Mouse (Mus musculus) WW6 (cell line): ENCODE measurements around the gene Sh3glb1.

Experiments
- DNase-seq: peaks from one replicate; pipeline ENCODE4 v3.0.0-alpha.2; 2013; ENCODE audit warnings: low read depth, low spot score

Sh3glb1 gene

DNA sequence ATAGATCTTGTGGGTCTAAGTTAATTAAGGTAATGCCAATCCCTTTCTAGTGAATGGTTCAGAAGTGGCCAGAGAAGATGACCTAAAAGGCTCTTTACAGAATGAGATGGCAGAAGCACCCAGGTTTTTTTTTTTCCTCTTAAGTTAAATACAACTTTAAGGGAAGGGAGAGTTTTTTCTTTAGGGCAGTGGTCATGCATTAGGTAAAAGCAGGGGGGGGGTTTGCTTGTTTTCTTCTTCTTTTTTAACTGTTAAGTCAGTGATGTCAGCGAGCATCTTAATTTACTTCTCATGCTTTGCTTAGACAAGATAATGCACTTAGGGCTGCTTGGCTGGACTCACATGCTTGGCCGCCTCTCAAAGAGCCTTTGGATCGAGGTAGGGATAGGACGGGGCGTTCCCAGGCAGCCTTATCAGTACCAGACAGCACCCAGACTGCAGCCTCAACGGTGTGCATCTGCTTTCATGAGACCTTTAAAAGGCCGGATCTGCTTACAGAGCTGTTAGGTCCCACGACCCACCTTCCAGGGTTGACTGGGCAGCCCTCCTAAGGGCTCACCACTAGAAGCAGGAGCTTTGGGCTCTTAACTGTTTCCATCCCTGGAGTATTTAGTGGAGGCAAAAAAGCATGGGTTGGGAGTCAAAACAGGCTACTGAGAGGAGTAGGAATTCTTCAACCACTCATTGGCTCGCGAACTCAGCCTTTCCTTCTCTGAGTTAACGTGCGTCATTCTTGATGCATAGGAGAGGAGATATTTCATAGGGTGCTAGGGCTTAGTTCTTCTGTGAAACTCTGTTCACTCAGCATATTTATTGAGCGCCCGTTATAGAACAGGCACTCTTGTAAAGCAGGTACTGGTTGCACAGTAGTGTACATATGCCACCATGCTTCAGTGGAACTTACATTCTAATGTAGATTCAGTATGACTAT lies 49.9 kb downstream of the Sh3glb1 start:
- no peak for DNase-seq

DNA sequence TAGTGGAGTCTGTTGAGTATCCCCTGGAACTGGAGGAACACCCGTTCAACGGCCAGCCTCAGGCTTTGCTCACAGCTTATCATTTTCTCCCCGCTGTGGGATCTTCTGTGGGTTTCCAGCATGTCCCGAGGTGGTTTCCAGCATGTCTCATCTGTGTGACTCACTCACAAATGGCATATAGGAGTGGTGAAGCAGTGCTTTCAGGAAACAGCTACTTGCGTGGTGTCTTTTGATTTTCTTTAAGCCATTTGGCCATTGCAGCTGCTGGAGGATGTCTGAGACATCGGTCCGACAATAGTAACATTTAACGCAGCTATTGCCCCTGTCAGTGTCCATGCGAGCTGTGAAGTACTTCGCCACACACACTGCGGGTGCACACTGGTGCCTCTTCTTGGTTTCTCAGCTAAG lies 50.7 kb downstream of the Sh3glb1 start:
- DNase-seq: no peak

- no peak for DNase-seq
Measured at GRCm38 (mm10) chr3:144668949-144669348, 51.2 kb downstream of the Sh3glb1 start.

GRCm38 (mm10) chr3:144668039-144668438 lies 52.1 kb downstream of the Sh3glb1 start:
- DNase-seq: no peak

GRCm38 (mm10) chr3:144664363-144665299 lies 55.5 kb downstream of the Sh3glb1 start:
- no peak for DNase-seq

DNA sequence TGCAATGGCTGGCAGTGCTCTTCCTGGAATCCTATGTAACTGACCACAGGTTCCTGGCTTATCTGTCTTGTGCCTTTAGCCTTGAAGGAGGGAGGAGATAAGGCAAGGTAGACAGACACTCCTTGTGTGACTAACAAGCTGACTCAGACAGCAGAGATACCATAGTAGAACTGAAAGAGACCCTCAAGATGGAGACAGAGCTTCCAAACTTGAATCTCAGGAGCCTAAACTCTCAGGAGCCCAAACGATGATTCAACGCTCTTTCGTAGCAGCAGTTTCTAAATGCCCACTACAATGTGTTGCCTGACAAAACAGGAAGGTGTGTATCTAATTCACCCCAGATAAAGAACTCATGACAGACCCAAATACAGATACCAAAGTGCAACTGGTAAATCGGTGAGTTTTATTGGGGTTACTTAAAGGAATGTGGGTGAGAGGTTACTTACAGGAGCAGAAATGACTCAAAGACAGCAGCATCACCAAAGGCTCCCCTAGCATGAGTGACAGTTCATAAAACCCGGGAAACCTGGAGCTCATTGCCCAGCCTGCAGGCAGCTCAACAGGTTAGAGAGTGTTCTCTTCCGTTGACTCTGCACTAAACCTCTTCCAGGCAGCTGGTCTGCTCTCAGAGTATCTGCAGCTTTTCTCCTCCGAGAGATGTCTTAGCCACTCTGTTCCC lies 56.6 kb downstream of the Sh3glb1 start:
- no peak for DNase-seq

GRCm38 (mm10) chr3:144662215-144662852 lies 57.8 kb downstream of the Sh3glb1 start:
- DNase-seq: no peak

DNA sequence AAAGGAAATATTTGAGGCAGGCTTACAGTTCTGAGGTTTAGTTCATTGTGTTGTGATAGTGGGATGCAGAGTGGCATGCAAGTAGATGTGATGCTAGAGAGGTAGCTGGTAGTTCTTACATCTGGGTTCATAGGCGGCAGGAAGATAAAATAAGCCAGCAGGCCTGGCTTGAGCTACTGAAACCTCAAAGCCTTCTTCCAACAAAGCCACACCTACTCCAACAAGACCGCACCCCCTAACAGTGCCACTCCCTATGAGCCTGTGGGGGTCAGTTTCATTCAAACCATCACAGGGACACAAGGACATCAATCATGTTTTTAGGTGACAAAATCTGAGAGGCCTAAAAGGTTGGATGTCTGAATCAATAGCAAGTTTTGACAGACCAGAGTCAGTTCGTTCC lies 58.7 kb downstream of the Sh3glb1 start:
- DNase-seq: no peak

DNA sequence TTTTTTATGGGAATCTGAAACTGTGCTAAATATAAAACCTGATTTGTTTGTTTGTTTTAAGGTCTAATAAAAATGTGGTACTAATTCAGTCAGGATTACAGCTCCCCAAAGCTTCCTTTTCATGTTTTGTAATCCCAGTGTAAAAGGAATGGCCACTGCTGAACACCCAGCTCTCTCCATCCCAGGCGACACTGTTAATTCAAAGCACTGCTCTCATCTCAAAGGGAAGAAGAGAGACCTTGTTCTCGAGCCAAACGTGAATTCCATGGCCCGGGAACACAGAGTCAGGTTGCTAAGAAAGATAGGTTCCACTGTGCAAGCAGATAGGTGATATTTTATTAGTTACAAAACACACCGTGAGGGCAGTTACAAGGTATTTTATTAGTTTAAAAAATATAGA lies 75.9 kb downstream of the Sh3glb1 start:
- no peak for DNase-seq

GRCm38 (mm10) chr3:144643301-144643871 lies 76.7 kb downstream of the Sh3glb1 start:
- DNase-seq: no peak

- DNase-seq: no peak
Measured at GRCm38 (mm10) chr3:144642141-144642540, 78.0 kb downstream of the Sh3glb1 start.

GRCm38 (mm10) chr3:144640033-144640432 lies 80.1 kb downstream of the Sh3glb1 start:
- DNase-seq: no peak

DNA sequence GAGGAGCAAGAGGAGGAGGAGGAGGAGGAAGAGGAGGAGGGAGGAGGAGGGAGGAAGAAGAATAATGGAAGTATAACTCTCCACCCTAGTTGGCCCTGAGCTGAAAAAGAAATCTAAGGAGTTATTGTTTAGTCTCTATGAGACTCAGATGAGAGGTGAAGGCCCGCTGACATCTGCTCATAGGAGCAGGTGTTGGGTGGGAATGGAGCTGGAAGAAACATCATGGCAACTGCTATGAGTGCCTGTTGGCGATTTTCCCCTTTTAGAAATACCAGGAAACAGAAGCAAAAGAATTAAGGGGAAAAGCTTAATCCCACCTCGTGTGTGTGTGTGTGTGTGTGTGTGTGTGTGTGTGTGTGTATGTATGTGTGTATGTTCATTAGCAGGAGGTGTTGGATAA lies 80.7 kb downstream of the Sh3glb1 start:
- DNase-seq: no peak

- DNase-seq: no peak
Measured at GRCm38 (mm10) chr3:144638110-144638509, 82.0 kb downstream of the Sh3glb1 start.

DNA sequence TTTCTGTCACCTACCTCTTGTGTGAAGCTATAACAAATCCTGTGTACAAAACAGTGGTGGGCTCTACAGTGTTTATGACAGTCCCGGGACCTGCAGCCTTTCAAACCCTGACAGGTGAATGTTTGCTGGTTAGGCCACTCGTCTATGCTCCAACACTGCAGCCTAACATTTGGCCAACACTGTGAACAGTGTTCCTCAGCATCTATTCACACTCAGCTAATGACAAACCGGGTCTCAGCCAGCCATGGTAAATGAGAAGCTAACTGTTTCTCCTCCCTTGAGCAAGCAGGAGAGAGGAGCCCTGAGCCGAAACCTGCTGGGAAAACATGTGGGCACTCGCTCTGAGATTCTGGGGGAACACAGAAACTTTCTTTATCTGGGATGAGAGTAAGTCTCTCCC lies 84.9 kb downstream of the Sh3glb1 start:
- no peak for DNase-seq
